Mouse (Mus musculus): ENCODE data around the gene Morc2a. TPM values are rescaled to one million over a fixed set of nuclear protein-coding genes. Genes with fewer than 3 reads are reported as not detected.
A peak's percentile ranks its signal among the peaks of the same experiment; 100 is the strongest.
"Not testable (repeated sequence)": the region's sequence is repeated elsewhere in the genome, so short reads cannot be mapped to it uniquely, and the experiment has no call there.

The Morc2a gene
- 31.3 and 32.1 TPM in 2 replicates for polyA plus RNA-seq (2014; fragmentation: Nextera tagmentation; extraction: Ambion mirVana)

DNA sequence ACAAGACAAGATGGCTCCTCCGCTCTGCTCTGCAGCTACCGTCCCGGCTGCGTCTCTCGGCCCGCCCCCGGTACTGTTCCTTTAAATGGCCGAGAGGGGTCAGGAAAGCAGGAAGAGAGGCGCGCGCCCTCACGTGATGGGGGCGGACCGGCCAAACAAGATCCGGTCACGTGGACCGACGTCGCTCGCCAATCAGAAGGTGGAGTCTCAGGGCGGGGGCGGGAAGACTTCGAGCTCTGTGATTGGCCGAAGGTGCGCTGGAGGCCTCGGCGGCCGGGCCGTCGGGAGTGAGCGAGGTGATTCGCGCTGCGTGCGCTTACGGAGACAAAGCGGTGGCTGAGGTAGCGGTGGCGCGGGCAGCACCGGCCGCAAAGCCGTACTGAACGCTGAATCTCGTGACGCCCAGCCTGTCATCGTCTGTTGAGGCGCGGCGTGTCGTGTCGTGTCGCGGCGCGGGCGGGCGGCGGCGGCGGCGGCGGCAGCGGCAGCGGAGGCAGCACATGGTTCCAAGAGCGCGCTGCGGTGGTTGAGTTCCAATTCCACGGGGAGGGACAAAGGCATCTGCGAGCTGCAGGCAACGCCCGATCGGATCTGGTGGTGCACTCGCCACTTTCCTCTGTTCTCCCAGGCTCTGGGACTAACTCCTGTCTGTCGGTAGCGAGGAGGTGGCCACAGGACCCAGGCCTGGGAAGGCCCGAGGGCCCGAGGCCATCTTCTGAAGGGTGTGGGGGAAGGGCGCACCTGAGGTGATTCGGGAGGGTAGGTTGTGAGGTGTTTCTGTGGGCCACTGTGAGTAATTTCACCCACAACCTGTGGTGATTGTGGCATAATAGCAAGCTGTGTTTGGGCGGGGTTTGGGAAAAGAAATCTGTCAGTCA, at the start of gene Morc2a:
Gene Morc2a, plus strand, starts transcription at position 228 of the 878 bp plus-strand sequence.
- 2% methylated on average over 72 of the region's 81 CpGs for WGBS
- peaks cover 14% of the 10 kb centered on the region; the same call in 1 of the 2 replicates for H3K9me3 ChIP-seq (ENCODE audit: control insufficient read depth, low read length)
- H3K36me3 ChIP-seq (ENCODE audit: control insufficient read depth, insufficient read depth, low read length): peaks cover 20% of the 10 kb centered on the region
- peak within 1 kb of the TSS; percentile 94 for H3K27ac ChIP-seq (ENCODE audit: low read depth, low read length)
- peak within 1 kb of the TSS; percentile 75 for H3K4me2 ChIP-seq (replicated peaks; ENCODE audit: low read depth, low read length)
- H3K4me3 ChIP-seq (ENCODE audit: low read depth, low read length): peak within 1 kb of the TSS; percentile 97
- H3K9ac ChIP-seq (ENCODE audit: low read depth, low read length): peak within 1 kb of the TSS; percentile 97
- no peaks in the 10 kb centered on the region for H3K27me3 ChIP-seq (ENCODE audit: control insufficient read depth, insufficient read depth, low read length)
- H3K4me1 ChIP-seq (replicated peaks; ENCODE audit: control insufficient read depth, insufficient read depth, low read length): peaks cover 6% of the 10 kb centered on the region; the same call in 1 of the 2 replicates
- peak; percentile 99 for ATAC-seq (ENCODE audit: low FRiP score)
- DNase-seq (ENCODE audit: low spot score): peak; percentile 97

DNA sequence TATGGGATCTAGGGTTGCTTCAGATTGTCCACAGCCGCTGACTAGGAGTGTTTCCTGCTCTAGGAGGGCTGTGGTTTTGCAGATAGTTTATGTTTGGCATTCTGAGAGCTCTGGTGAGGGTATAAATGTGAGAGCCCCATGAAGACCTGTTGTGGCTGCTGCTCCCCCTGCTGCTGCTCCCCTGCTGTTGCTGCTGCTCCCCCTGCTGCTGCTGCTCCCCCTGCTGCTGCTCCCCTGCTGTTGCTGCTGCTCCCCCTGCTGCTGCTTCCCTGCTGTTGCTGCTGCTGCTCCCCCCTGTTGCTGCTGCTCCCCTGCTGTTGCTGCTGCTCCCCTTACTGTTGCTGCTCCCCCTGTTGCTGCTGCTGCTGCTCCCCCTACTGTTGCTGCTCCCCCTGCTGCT, 47.0 kb upstream of the Morc2a start:
- H3K4me1 ChIP-seq (replicated peaks; ENCODE audit: control insufficient read depth, insufficient read depth, low read length); DNase-seq (ENCODE audit: low spot score); H3K27ac ChIP-seq (ENCODE audit: low read depth, low read length); ATAC-seq (ENCODE audit: low FRiP score); H3K9me3 ChIP-seq (ENCODE audit: control insufficient read depth, low read length); H3K9ac ChIP-seq (ENCODE audit: low read depth, low read length); H3K36me3 ChIP-seq (ENCODE audit: control insufficient read depth, insufficient read depth, low read length); H3K4me3 ChIP-seq (ENCODE audit: low read depth, low read length); H3K4me2 ChIP-seq (replicated peaks; ENCODE audit: low read depth, low read length); H3K27me3 ChIP-seq (ENCODE audit: control insufficient read depth, insufficient read depth, low read length): not testable (repeated sequence)
- 68% methylated on average over 1 of the region's 1 CpGs for WGBS

DNA sequence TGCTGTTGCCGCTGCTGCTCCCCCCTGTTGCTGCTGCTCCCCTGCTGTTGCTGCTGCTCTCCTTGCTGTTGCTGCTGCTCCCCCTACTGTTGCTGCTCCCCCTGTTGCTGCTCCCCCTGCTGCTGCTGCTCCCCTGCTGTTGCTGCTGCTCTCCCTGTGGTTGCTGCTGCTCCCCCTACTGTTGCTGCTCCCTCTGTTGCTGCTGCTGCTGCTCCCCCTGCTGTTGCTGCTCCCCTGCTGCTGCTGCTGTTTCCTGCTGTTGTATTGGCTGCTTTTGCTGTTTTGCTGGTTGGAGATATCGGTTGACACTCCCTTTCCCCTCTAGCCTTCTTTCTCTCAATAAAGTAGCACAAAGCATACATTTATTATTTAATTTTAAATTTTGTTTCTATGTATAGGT, 46.3 kb upstream of the Morc2a start:
- not testable (repeated sequence) for H3K4me3 ChIP-seq (ENCODE audit: low read depth, low read length); H3K4me2 ChIP-seq (replicated peaks; ENCODE audit: low read depth, low read length); H3K36me3 ChIP-seq (ENCODE audit: control insufficient read depth, insufficient read depth, low read length); H3K9me3 ChIP-seq (ENCODE audit: control insufficient read depth, low read length); H3K27me3 ChIP-seq (ENCODE audit: control insufficient read depth, insufficient read depth, low read length); ATAC-seq (ENCODE audit: low FRiP score); DNase-seq (ENCODE audit: low spot score); H3K4me1 ChIP-seq (replicated peaks; ENCODE audit: control insufficient read depth, insufficient read depth, low read length); H3K27ac ChIP-seq (ENCODE audit: low read depth, low read length); H3K9ac ChIP-seq (ENCODE audit: low read depth, low read length)
- WGBS: 59% methylated on average over 2 of the region's 2 CpGs

DNA sequence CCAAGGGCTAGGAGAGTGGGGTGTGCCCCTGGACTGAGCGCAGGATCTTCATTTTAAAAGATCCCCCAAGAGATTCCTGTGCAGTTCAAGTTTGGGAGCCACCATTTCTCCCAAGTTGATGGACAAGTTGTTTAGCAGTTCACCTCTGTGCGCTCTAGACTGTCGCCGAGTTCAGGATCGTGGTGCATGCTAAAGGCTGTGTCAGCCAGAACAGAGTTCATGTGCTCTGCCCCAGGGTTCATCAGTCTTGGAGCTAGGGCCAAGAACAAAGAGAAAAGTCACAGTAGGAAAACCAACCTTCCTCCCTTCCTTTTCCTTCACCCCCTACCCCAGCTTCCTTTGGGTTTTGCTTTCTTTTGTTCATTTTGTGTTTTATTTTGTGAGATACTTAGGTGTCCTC, 42.5 kb upstream of the Morc2a start:
- ATAC-seq (ENCODE audit: low FRiP score): no peak
- Histone ChIP-seq H3K9me3 (ENCODE audit: control insufficient read depth, low read length) (no peaks in the 10 kb centered on the region), H3K36me3 (ENCODE audit: control insufficient read depth, insufficient read depth, low read length) (no peaks in the 10 kb centered on the region), H3K9ac (ENCODE audit: low read depth, low read length) (no peak overlapping the region), H3K4me2 (replicated peaks; ENCODE audit: low read depth, low read length) (no peak overlapping the region), H3K4me3 (ENCODE audit: low read depth, low read length) (no peak overlapping the region), H3K27ac (ENCODE audit: low read depth, low read length) (no peak overlapping the region), H3K27me3 (ENCODE audit: control insufficient read depth, insufficient read depth, low read length) (no peaks in the 10 kb centered on the region), H3K4me1 (replicated peaks; ENCODE audit: control insufficient read depth, insufficient read depth, low read length) (no peaks in the 10 kb centered on the region)
- 83% methylated on average over 5 of the region's 5 CpGs for WGBS
- no peak for DNase-seq (ENCODE audit: low spot score)

DNA sequence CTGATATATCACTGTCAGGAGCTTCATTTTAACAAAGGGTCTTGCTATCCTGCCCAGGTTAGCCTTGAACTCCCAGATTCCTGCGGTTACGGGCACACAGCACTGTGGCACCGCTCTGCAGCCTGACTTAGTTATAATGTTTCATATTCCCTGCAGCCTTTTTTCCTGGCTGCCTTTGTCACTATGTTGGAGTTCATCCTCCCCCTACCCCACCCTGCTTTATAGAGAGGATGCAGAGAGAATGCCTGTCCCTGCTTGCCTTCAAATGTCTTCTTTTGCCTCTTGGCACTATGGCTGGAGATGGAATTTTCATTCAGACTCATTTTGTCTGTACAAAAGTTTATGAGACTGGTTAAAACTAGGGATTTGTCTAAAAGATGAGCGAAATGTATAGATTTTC, 33.4 kb upstream of the Morc2a start:
- 90% methylated on average over 4 of the region's 4 CpGs for WGBS
- H3K4me3 ChIP-seq (ENCODE audit: low read depth, low read length): no peak overlapping the region

DNA sequence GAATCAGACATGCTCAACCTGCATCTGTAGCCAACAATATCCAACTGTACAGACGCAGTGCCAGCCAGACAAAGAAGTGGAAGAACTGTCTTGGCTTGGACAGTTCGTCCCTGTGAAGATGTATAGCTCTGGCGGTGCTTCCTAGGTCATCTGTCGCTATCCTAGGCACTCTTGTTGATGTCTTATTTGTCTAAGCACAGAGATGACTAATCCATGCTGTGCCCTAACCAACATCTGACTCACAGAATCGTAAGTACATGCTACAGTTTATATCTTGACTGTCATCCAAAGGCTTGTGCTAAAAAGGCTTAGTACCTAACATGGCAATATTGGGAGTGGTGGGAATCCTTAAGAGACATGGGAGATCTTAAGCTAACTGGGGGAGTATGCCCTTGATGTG, 26.2 kb upstream of the Morc2a start:
- Histone ChIP-seq H3K9ac (ENCODE audit: low read depth, low read length) (no peak overlapping the region), H3K4me1 (replicated peaks; ENCODE audit: control insufficient read depth, insufficient read depth, low read length) (no peaks in the 10 kb centered on the region), H3K27ac (ENCODE audit: low read depth, low read length) (no peak overlapping the region), H3K27me3 (ENCODE audit: control insufficient read depth, insufficient read depth, low read length) (no peaks in the 10 kb centered on the region; the same call in 1 of the 2 replicates), H3K4me3 (ENCODE audit: low read depth, low read length) (no peak overlapping the region), H3K36me3 (ENCODE audit: control insufficient read depth, insufficient read depth, low read length) (no peaks in the 10 kb centered on the region), H3K4me2 (replicated peaks; ENCODE audit: low read depth, low read length) (no peak overlapping the region), H3K9me3 (ENCODE audit: control insufficient read depth, low read length) (no peaks in the 10 kb centered on the region)
- DNase-seq (ENCODE audit: low spot score): no peak
- no peak for ATAC-seq (ENCODE audit: low FRiP score)
- 84% methylated on average over 5 of the region's 5 CpGs for WGBS

More for the DNA sequence above, 33.4 kb upstream of the Morc2a start:
- DNase-seq (ENCODE audit: low spot score) (no peak), ATAC-seq (ENCODE audit: low FRiP score) (no peak)
- no peaks in the 10 kb centered on the region for H3K9me3 ChIP-seq (ENCODE audit: control insufficient read depth, low read length)
- H3K27me3 ChIP-seq (ENCODE audit: control insufficient read depth, insufficient read depth, low read length): no peaks in the 10 kb centered on the region
- H3K36me3 ChIP-seq (ENCODE audit: control insufficient read depth, insufficient read depth, low read length): no peaks in the 10 kb centered on the region
- H3K4me2 ChIP-seq (replicated peaks; ENCODE audit: low read depth, low read length): no peak overlapping the region
- H3K27ac ChIP-seq (ENCODE audit: low read depth, low read length): no peak overlapping the region
- H3K4me1 ChIP-seq (replicated peaks; ENCODE audit: control insufficient read depth, insufficient read depth, low read length): no peaks in the 10 kb centered on the region
- no peak overlapping the region for H3K9ac ChIP-seq (ENCODE audit: low read depth, low read length)

DNA sequence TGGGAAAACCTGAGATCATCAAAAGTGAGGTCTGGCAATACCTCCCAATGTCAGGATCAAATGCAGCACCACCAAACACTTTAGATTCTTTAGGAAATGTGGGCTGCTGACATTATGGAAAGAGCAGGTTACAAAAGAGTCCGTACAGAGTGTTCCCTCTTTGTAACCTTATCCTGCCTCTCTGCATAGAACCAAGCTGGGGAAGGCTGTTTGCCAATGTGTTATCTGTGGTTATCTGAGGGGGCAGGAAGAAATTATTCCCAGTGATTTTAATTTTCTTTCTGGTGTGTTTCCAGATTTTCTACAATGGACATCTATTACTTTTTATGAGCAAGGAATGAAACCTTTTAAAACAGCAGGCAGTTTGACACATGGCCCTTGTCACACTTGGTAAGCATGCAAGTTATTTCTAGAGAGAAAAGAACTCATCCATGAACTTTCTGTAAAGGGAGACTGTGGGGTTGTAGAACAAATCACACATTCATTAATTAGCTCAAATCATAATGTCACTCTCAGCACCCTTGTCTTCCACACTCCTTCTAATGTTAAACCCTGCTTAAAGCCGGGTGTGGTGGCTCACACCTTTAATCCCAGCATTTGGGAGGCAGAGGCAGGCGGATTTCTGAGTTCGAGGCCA, 24.5 kb upstream of the Morc2a start:
- Histone ChIP-seq H3K27ac (ENCODE audit: low read depth, low read length) (no peak overlapping the region), H3K9me3 (ENCODE audit: control insufficient read depth, low read length) (no peaks in the 10 kb centered on the region), H3K36me3 (ENCODE audit: control insufficient read depth, insufficient read depth, low read length) (no peaks in the 10 kb centered on the region), H3K4me3 (ENCODE audit: low read depth, low read length) (no peak overlapping the region), H3K27me3 (ENCODE audit: control insufficient read depth, insufficient read depth, low read length) (peaks cover 8% of the 10 kb centered on the region), H3K9ac (ENCODE audit: low read depth, low read length) (no peak overlapping the region), H3K4me1 (replicated peaks; ENCODE audit: control insufficient read depth, insufficient read depth, low read length) (no peaks in the 10 kb centered on the region), H3K4me2 (replicated peaks; ENCODE audit: low read depth, low read length) (no peak overlapping the region)
- no peak for DNase-seq (ENCODE audit: low spot score)
- 86% methylated on average over 4 of the region's 4 CpGs for WGBS
- ATAC-seq (ENCODE audit: low FRiP score): no peak

DNA sequence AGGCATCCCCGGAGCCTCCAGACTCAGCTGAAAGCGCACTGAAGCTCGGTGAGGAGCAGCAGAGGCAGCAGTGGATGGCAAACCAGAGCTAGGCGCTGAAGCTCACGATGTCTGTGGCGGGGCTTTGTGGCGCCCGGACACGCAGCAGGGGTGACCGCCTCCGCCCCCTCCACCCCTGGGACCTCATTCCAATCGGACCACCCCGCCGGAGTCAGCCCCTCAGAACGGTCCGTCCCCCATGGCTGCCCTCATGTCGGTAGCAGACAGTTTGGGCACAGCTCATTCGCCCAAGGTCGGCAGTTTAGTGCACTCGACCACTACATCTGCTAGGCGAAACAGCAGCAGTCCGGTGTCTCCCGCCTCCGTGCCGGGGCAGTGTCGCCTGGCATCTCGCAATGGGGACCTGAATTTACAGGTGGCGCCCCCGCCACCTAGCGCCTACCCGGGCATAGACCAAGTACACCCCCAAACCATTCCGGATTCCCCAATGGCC, 19.9 kb upstream of the Morc2a start:
- no peak overlapping the region for H3K27ac ChIP-seq (ENCODE audit: low read depth, low read length)
- H3K9ac ChIP-seq (ENCODE audit: low read depth, low read length): peak overlapping the region; percentile 36; the same call in 1 of the 2 replicates
- DNase-seq (ENCODE audit: low spot score) (peak; percentile 48), ATAC-seq (ENCODE audit: low FRiP score) (peak; percentile 40; the same call in 1 of the 2 replicates)
- peaks cover 9% of the 10 kb centered on the region for H3K27me3 ChIP-seq (ENCODE audit: control insufficient read depth, insufficient read depth, low read length)
- H3K4me3 ChIP-seq (ENCODE audit: low read depth, low read length): peak overlapping the region; percentile 39
- 1% methylated on average over 32 of the region's 32 CpGs for WGBS
- H3K4me2 ChIP-seq (replicated peaks; ENCODE audit: low read depth, low read length): peak overlapping the region; percentile 64
- no peaks in the 10 kb centered on the region for H3K4me1 ChIP-seq (replicated peaks; ENCODE audit: control insufficient read depth, insufficient read depth, low read length)
- H3K36me3 ChIP-seq (ENCODE audit: control insufficient read depth, insufficient read depth, low read length): no peaks in the 10 kb centered on the region
- no peaks in the 10 kb centered on the region for H3K9me3 ChIP-seq (ENCODE audit: control insufficient read depth, low read length)

All from hindbrain, embryonic 11.5 days (tissue).